Mouse (Mus musculus): ENCODE results near the gene Gucd1.
A peak's percentile ranks its signal among the peaks of the same experiment; 100 is the strongest.
"Not testable (repeated sequence)": the region's sequence is repeated elsewhere in the genome, so short reads cannot be mapped to it uniquely, and the experiment has no call there.

The Gucd1 gene

GRCm38 (mm10) chr10:75501641-75502040 lies 16.1 kb downstream of the Gucd1 start:
- no peak for DNase-seq

GRCm38 (mm10) chr10:75500345-75500744 lies 17.4 kb downstream of the Gucd1 start:
- no peak for DNase-seq

- no peak for DNase-seq
These were observed 18.0 kb downstream of the Gucd1 start for GRCm38 (mm10) chr10:75499791-75500190.

- DNase-seq: not testable (repeated sequence)
These were observed 18.6 kb downstream of the Gucd1 start for GRCm38 (mm10) chr10:75499214-75499613.

- DNase-seq: no peak
These were observed 21.9 kb downstream of the Gucd1 start for GRCm38 (mm10) chr10:75495921-75496320.

- DNase-seq: no peak
These were observed 22.5 kb downstream of the Gucd1 start for GRCm38 (mm10) chr10:75495304-75495703.

- no peak for DNase-seq
These were observed 25.9 kb downstream of the Gucd1 start for GRCm38 (mm10) chr10:75491936-75492262.

- DNase-seq: no peak
These were observed 26.4 kb downstream of the Gucd1 start for GRCm38 (mm10) chr10:75491234-75491935.

GRCm38 (mm10) chr10:75490731-75491130 lies 27.0 kb downstream of the Gucd1 start:
- DNase-seq: no peak

GRCm38 (mm10) chr10:75489522-75489921 lies 28.2 kb downstream of the Gucd1 start:
- no peak for DNase-seq

GRCm38 (mm10) chr10:75487131-75487530 lies 30.6 kb downstream of the Gucd1 start:
- DNase-seq: no peak

- DNase-seq: peak; percentile 91
These were observed 31.4 kb downstream of the Gucd1 start for GRCm38 (mm10) chr10:75486086-75486979.

- DNase-seq: no peak
These were observed 33.0 kb downstream of the Gucd1 start for GRCm38 (mm10) chr10:75484767-75485166.

GRCm38 (mm10) chr10:75484066-75484465 lies 33.7 kb downstream of the Gucd1 start:
- DNase-seq: no peak

GRCm38 (mm10) chr10:75482919-75483483 lies 34.8 kb downstream of the Gucd1 start:
- DNase-seq: no peak

GRCm38 (mm10) chr10:75482271-75482670 lies 35.5 kb downstream of the Gucd1 start:
- no peak for DNase-seq

- DNase-seq: no peak
These were observed 36.1 kb downstream of the Gucd1 start for GRCm38 (mm10) chr10:75481703-75482102.

GRCm38 (mm10) chr10:75479955-75480354 lies 37.8 kb downstream of the Gucd1 start:
- no peak for DNase-seq

GRCm38 (mm10) chr10:75477034-75477433 lies 40.7 kb downstream of the Gucd1 start:
- DNase-seq: no peak

- DNase-seq: not testable (repeated sequence)
These were observed 42.5 kb downstream of the Gucd1 start for GRCm38 (mm10) chr10:75475139-75475850.

- DNase-seq: no peak
These were observed 43.2 kb downstream of the Gucd1 start for GRCm38 (mm10) chr10:75474571-75474970.

- DNase-seq: no peak
These were observed 44.4 kb downstream of the Gucd1 start for GRCm38 (mm10) chr10:75473411-75473810.

Measured in kidney, postnatal 10 days (tissue).